Mouse (Mus musculus): ENCODE data around the gene Rag1. TPM values are rescaled to one million over a fixed set of nuclear protein-coding genes. Genes with fewer than 3 reads are reported as not detected.

Rag1 gene
- polyA plus RNA-seq, 1 experiment from 2014 or later = 0.11 TPM

- no peak overlapping the region for H3K4me3 ChIP-seq
- 0 out of 2 replicates have a peak, but pooled peaks cover 3% of the 10 kb centered on the region for H3K4me1 ChIP-seq
- H3K9me3 ChIP-seq = no peaks in the 10 kb centered on the region
- DNase-seq (ENCODE audit: low spot score) = peak; percentile 80
- 24% methylated on average over 9 of the region's 9 CpGs for WGBS
- H3K27me3 ChIP-seq (replicated peaks; ENCODE audit: low read depth, poor library complexity, severe bottlenecking) = no peaks in the 10 kb centered on the region
- peak overlapping the region; percentile 69; the same call in 1 of the 2 replicates for H3K27ac ChIP-seq (replicated peaks)
- no peaks in the 10 kb centered on the region for H3K36me3 ChIP-seq (replicated peaks)
Measured at GRCm38 (mm10) chr2:101665058-101665702, 15.9 kb upstream of the Rag1 start.

GRCm38 (mm10) chr2:101660536-101660935 is 11.2 kb upstream of the Rag1 start:
- no peaks in the 10 kb centered on the region for H3K9me3 ChIP-seq
- 0 out of 2 replicates have a peak, but pooled peaks cover 2% of the 10 kb centered on the region for H3K4me1 ChIP-seq
- H3K4me3 ChIP-seq = no peak overlapping the region
- H3K36me3 ChIP-seq (replicated peaks) = no peaks in the 10 kb centered on the region
- no peaks in the 10 kb centered on the region for H3K27me3 ChIP-seq (replicated peaks; ENCODE audit: low read depth, poor library complexity, severe bottlenecking)
- no peak overlapping the region for H3K27ac ChIP-seq (replicated peaks)
- no peak for DNase-seq (ENCODE audit: low spot score)
- WGBS = 76% methylated on average over 2 of the region's 2 CpGs

GRCm38 (mm10) chr2:101652921-101653597 is 3.8 kb upstream of the Rag1 start:
- Histone ChIP-seq H3K9me3 (no peaks in the 10 kb centered on the region), H3K4me3 (peak overlapping the region; percentile 42; the same call in 1 of the 2 replicates), H3K27me3 (replicated peaks; ENCODE audit: low read depth, poor library complexity, severe bottlenecking) (peaks cover 7% of the 10 kb centered on the region; the same call in 1 of the 2 replicates), H3K27ac (replicated peaks) (no peak overlapping the region), H3K4me1 (peaks cover 23% of the 10 kb centered on the region), H3K36me3 (replicated peaks) (no peaks in the 10 kb centered on the region)
- peak; percentile 66 for DNase-seq (ENCODE audit: low spot score)
- WGBS = 18% methylated on average over 14 of the region's 14 CpGs

- Histone ChIP-seq H3K4me3 (peak overlapping the region; percentile 42; the same call in 1 of the 2 replicates), H3K27me3 (replicated peaks; ENCODE audit: low read depth, poor library complexity, severe bottlenecking) (peaks cover 7% of the 10 kb centered on the region; the same call in 1 of the 2 replicates), H3K9me3 (no peaks in the 10 kb centered on the region), H3K36me3 (replicated peaks) (no peaks in the 10 kb centered on the region), H3K4me1 (peaks cover 24% of the 10 kb centered on the region), H3K27ac (replicated peaks) (no peak overlapping the region)
- DNase-seq (ENCODE audit: low spot score) = no peak
- 44% methylated on average over 14 of the region's 14 CpGs for WGBS
Measured at GRCm38 (mm10) chr2:101652204-101652920, 3.1 kb upstream of the Rag1 start.

- H3K36me3 ChIP-seq (replicated peaks) = no peaks in the 10 kb centered on the region
- 88% methylated on average over 1 of the region's 1 CpGs for WGBS
- peaks cover 24% of the 10 kb centered on the region for H3K4me1 ChIP-seq
- H3K9me3 ChIP-seq = no peaks in the 10 kb centered on the region
- peaks cover 7% of the 10 kb centered on the region; the same call in 1 of the 2 replicates for H3K27me3 ChIP-seq (replicated peaks; ENCODE audit: low read depth, poor library complexity, severe bottlenecking)
- no peak overlapping the region for H3K4me3 ChIP-seq
- DNase-seq (ENCODE audit: low spot score) = no peak
- H3K27ac ChIP-seq (replicated peaks) = no peak overlapping the region
Measured at GRCm38 (mm10) chr2:101650446-101650845, 1.1 kb upstream of the Rag1 start.

- Histone ChIP-seq H3K9me3 (no peaks in the 10 kb centered on the region), H3K36me3 (replicated peaks) (no peaks in the 10 kb centered on the region), H3K27me3 (replicated peaks; ENCODE audit: low read depth, poor library complexity, severe bottlenecking) (peaks cover 7% of the 10 kb centered on the region; the same call in 1 of the 2 replicates), H3K4me1 (peaks cover 24% of the 10 kb centered on the region), H3K4me3 (no peak overlapping the region), H3K27ac (replicated peaks) (no peak overlapping the region)
- whole genome bisulfite sequencing = 63% methylated on average over 2 of the region's 2 CpGs
- no peak for DNase-seq (ENCODE audit: low spot score)
Measured at GRCm38 (mm10) chr2:101648361-101648760, 940 bp downstream of the Rag1 start.

GRCm38 (mm10) chr2:101645841-101646240 is 3.5 kb downstream of the Rag1 start:
- no peak for DNase-seq (ENCODE audit: low spot score)
- H3K27ac ChIP-seq (replicated peaks) = no peak overlapping the region
- no peaks in the 10 kb centered on the region for H3K36me3 ChIP-seq (replicated peaks)
- no peak overlapping the region for H3K4me3 ChIP-seq
- H3K9me3 ChIP-seq = no peaks in the 10 kb centered on the region
- no peaks in the 10 kb centered on the region for H3K27me3 ChIP-seq (replicated peaks; ENCODE audit: low read depth, poor library complexity, severe bottlenecking)
- WGBS = 86% methylated on average over 1 of the region's 1 CpGs
- H3K4me1 ChIP-seq = peaks cover 16% of the 10 kb centered on the region

- no peak overlapping the region for H3K27ac ChIP-seq (replicated peaks)
- no peak for DNase-seq (ENCODE audit: low spot score)
- H3K4me3 ChIP-seq = no peak overlapping the region
- no peaks in the 10 kb centered on the region; the same call in 1 of the 2 replicates for H3K27me3 ChIP-seq (replicated peaks; ENCODE audit: low read depth, poor library complexity, severe bottlenecking)
- H3K4me1 ChIP-seq = peaks cover 9% of the 10 kb centered on the region; the same call in 1 of the 2 replicates
- WGBS = 85% methylated on average over 3 of the region's 3 CpGs
- H3K9me3 ChIP-seq = no peaks in the 10 kb centered on the region
- H3K36me3 ChIP-seq (replicated peaks) = no peaks in the 10 kb centered on the region
Measured at GRCm38 (mm10) chr2:101639840-101640350, 9.4 kb downstream of the Rag1 start.

GRCm38 (mm10) chr2:101638979-101639839 is 10.1 kb downstream of the Rag1 start:
- no peaks in the 10 kb centered on the region for H3K9me3 ChIP-seq
- no peak overlapping the region for H3K27ac ChIP-seq (replicated peaks)
- WGBS = 75% methylated on average over 7 of the region's 7 CpGs
- no peak overlapping the region for H3K4me3 ChIP-seq
- DNase-seq (ENCODE audit: low spot score) = no peak
- no peaks in the 10 kb centered on the region for H3K36me3 ChIP-seq (replicated peaks)
- peaks cover 9% of the 10 kb centered on the region; the same call in 1 of the 2 replicates for H3K4me1 ChIP-seq
- H3K27me3 ChIP-seq (replicated peaks; ENCODE audit: low read depth, poor library complexity, severe bottlenecking) = no peaks in the 10 kb centered on the region; the same call in 1 of the 2 replicates

GRCm38 (mm10) chr2:101628297-101629236 is 20.7 kb downstream of the Rag1 start:
- Histone ChIP-seq H3K9me3 (no peaks in the 10 kb centered on the region), H3K4me3 (peak overlapping the region; percentile 69), H3K27ac (replicated peaks) (peak overlapping the region; percentile 89), H3K27me3 (replicated peaks; ENCODE audit: low read depth, poor library complexity, severe bottlenecking) (no peaks in the 10 kb centered on the region), H3K36me3 (replicated peaks) (no peaks in the 10 kb centered on the region), H3K4me1 (peaks cover 13% of the 10 kb centered on the region; the same call in 1 of the 2 replicates)
- WGBS = 1% methylated on average over 31 of the region's 31 CpGs
- DNase-seq (ENCODE audit: low spot score) = peak; percentile 80

- Histone ChIP-seq H3K27me3 (replicated peaks; ENCODE audit: low read depth, poor library complexity, severe bottlenecking) (no peaks in the 10 kb centered on the region), H3K36me3 (replicated peaks) (no peaks in the 10 kb centered on the region), H3K4me3 (no peak overlapping the region), H3K27ac (replicated peaks) (no peak overlapping the region), H3K9me3 (no peaks in the 10 kb centered on the region), H3K4me1 (peaks cover 13% of the 10 kb centered on the region; the same call in 1 of the 2 replicates)
- no peak for DNase-seq (ENCODE audit: low spot score)
Measured at GRCm38 (mm10) chr2:101627227-101627626, 22.1 kb downstream of the Rag1 start.

Data from embryonic facial prominence, embryonic 10.5 days (tissue).